Mouse (Mus musculus): ENCODE measurements around the gene Mapkapk2.

- TF ChIP-seq CTCF (IDR thresholded peaks at IDR 0.05; ENCODE audit: low read depth, low read length) (no peak), POLR2A (IDR thresholded peaks at IDR 0.05; ENCODE audit: borderline replicate concordance, low read depth, low read length) (no peak)
Measured at GRCm38 (mm10) chr1:131039479-131039878, 58.1 kb downstream of the Mapkapk2 start.

All from bone marrow macrophage, adult 2 months (primary cell).